In genomic region chr17:5151852-5152251, GRCm38 (mm10) we compare ENCODE assay signal across 15 mouse cellular contexts.
DNase-seq lines count a peak whose midpoint lies in the region; ATAC-seq and TF ChIP-seq lines count a peak whose summit lies in the region.
"Had no signal": no experiment of that assay in that cellular context is flagged by ENCODE, and none has a peak within 500 bp of the region (broad histone marks: within the 10 kb centered on the region; RNA-seq: fewer than 3 reads in every experiment).

No protein-coding gene starts in this region.

- peak; percentile 35; the same call in 1 of the 2 replicates for ATAC-seq in frontal cortex, adult (ENCODE audit: low TSS enrichment)
- ATAC-seq in limb, embryonic 13.5 days (ENCODE audit: low FRiP score, low read depth) = no peak
- no peak for ATAC-seq in hindbrain, embryonic 13.5 days (ENCODE audit: low FRiP score)
- ATAC-seq in limb, embryonic 15.5 days (ENCODE audit: insufficient number of reproducible peaks, low FRiP score, low TSS enrichment, low read depth) = no peak

- intact Hi-C loops in left cerebral cortex, adult 2 months (cut with DNase I) = no loop called here

- DNase-seq in frontal cortex, postnatal 14 days (ENCODE audit: low spot score in 2 of 2) = no peak
- DNase-seq in limb, embryonic 10.5 days (ENCODE audit: low spot score) = no peak
- no peak for DNase-seq in MN1 (ENCODE audit: low spot score)
- DNase-seq in left cerebral cortex, adult 2 months (ENCODE audit: extremely low spot score in 1 of 2, low spot score in 2 of 2) = no peak
- DNase-seq: cerebellum, postnatal 36 days; heart, adult 18-20 months; heart, postnatal 36 days; thymus, adult 2 months had no signal

- H3K9ac ChIP-seq in limb, embryonic 13.5 days = no peak overlapping the region
- H3K9ac ChIP-seq in hindbrain, embryonic 13.5 days = no peak overlapping the region
- H3K9ac ChIP-seq in limb, embryonic 15.5 days = no peak overlapping the region
- H3K9ac ChIP-seq: embryonic facial prominence, embryonic 13.5 days; liver, embryonic 15.5 days had no signal

- H3K4me1 ChIP-seq in limb, embryonic 13.5 days = peaks cover 34% of the 10 kb centered on the region
- H3K4me1 ChIP-seq in limb, embryonic 10.5 days = peaks cover 10% of the 10 kb centered on the region
- peaks cover 41% of the 10 kb centered on the region for H3K4me1 ChIP-seq in hindbrain, embryonic 13.5 days (replicated peaks)
- H3K4me1 ChIP-seq in limb, embryonic 15.5 days = peaks cover 12% of the 10 kb centered on the region

- H3K27ac ChIP-seq in limb, embryonic 13.5 days = peak overlapping the region; percentile 18; the same call in 1 of the 2 replicates
- no peak overlapping the region for H3K27ac ChIP-seq in limb, embryonic 10.5 days
- H3K27ac ChIP-seq in hindbrain, embryonic 13.5 days = 0 out of 2 replicates have a peak overlapping the region, but pooled peaks have one; percentile 20
- peak overlapping the region; percentile 17; the same call in 1 of the 2 replicates for H3K27ac ChIP-seq in limb, embryonic 15.5 days
- H3K27ac ChIP-seq in left cerebral cortex, adult 2 months = no peak overlapping the region
- H3K27ac ChIP-seq: embryonic facial prominence, embryonic 13.5 days; kidney, postnatal 0 days; liver, embryonic 15.5 days had no signal

- H3K27me3 ChIP-seq in limb, embryonic 13.5 days = no peaks in the 10 kb centered on the region
- H3K27me3 ChIP-seq in limb, embryonic 10.5 days (ENCODE audit: low read depth, poor library complexity, severe bottlenecking) = no peaks in the 10 kb centered on the region
- H3K27me3 ChIP-seq in hindbrain, embryonic 13.5 days = no peaks in the 10 kb centered on the region
- H3K27me3 ChIP-seq in limb, embryonic 15.5 days = no peaks in the 10 kb centered on the region
- H3K27me3 ChIP-seq: embryonic facial prominence, embryonic 13.5 days; liver, embryonic 15.5 days had no signal

- H3K4me2 ChIP-seq in limb, embryonic 13.5 days (replicated peaks) = no peak overlapping the region
- no peak overlapping the region for H3K4me2 ChIP-seq in hindbrain, embryonic 13.5 days
- H3K4me2 ChIP-seq in limb, embryonic 15.5 days = no peak overlapping the region
- H3K4me2 ChIP-seq: embryonic facial prominence, embryonic 13.5 days; liver, embryonic 15.5 days had no signal

- TF ChIP-seq CTCF in left cerebral cortex, adult 2 months (IDR thresholded peaks at IDR 0.05) = no peak

- WGBS in limb, embryonic 13.5 days = 54% methylated on average over 11 of the region's 11 CpGs
- WGBS in limb, embryonic 10.5 days = 85% methylated on average over 11 of the region's 11 CpGs
- WGBS in hindbrain, embryonic 13.5 days = 55% methylated on average over 11 of the region's 11 CpGs
- 52% methylated on average over 11 of the region's 11 CpGs for whole genome bisulfite sequencing in limb, embryonic 15.5 days

- H3K9me3 ChIP-seq in limb, embryonic 13.5 days = no peaks in the 10 kb centered on the region
- no peaks in the 10 kb centered on the region for H3K9me3 ChIP-seq in limb, embryonic 10.5 days (replicated peaks)
- H3K9me3 ChIP-seq in hindbrain, embryonic 13.5 days = no peaks in the 10 kb centered on the region
- H3K9me3 ChIP-seq in limb, embryonic 15.5 days = no peaks in the 10 kb centered on the region
- H3K9me3 ChIP-seq: embryonic facial prominence, embryonic 13.5 days; liver, embryonic 15.5 days had no signal

- H3K4me3 ChIP-seq in limb, embryonic 13.5 days = no peak overlapping the region
- no peak overlapping the region for H3K4me3 ChIP-seq in limb, embryonic 10.5 days
- H3K4me3 ChIP-seq in hindbrain, embryonic 13.5 days = no peak overlapping the region
- H3K4me3 ChIP-seq in limb, embryonic 15.5 days = no peak overlapping the region
- no peak overlapping the region for H3K4me3 ChIP-seq in left cerebral cortex, adult 2 months
- H3K4me3 ChIP-seq: embryonic facial prominence, embryonic 13.5 days; liver, embryonic 15.5 days had no signal

- no peaks in the 10 kb centered on the region for H3K36me3 ChIP-seq in limb, embryonic 13.5 days
- H3K36me3 ChIP-seq in limb, embryonic 10.5 days = no peaks in the 10 kb centered on the region
- no peaks in the 10 kb centered on the region for H3K36me3 ChIP-seq in hindbrain, embryonic 13.5 days
- no peaks in the 10 kb centered on the region for H3K36me3 ChIP-seq in limb, embryonic 15.5 days
- H3K36me3 ChIP-seq: embryonic facial prominence, embryonic 13.5 days; liver, embryonic 15.5 days had no signal

Comparison
In these comparisons a context has a peak if more than half of its experiments do, and no peak if none do; other contexts are left out.
1. H3K27ac ChIP-seq: peak in limb, embryonic 13.5 days (single experiment), hindbrain, embryonic 13.5 days (single experiment) and limb, embryonic 15.5 days (single experiment); none in limb, embryonic 10.5 days (single experiment) and left cerebral cortex, adult 2 months (single experiment).